Mouse (Mus musculus) hindbrain, embryonic 14.5 days (tissue): Measurements from ENCODE around the gene Farsa. TPM values are rescaled to one million over a fixed set of nuclear protein-coding genes. Genes with fewer than 3 reads are reported as not detected.

Experiments
- ATAC-seq: fragments of 200-750 bp; cut with Nextera tagmentation; 2 replicates; pipeline ENCODE4 v1.8.0; 2017; ENCODE audit warnings: moderate number of reproducible peaks, mild to moderate bottlenecking, moderate TSS enrichment, moderate library complexity; ENCODE audit not compliant: low FRiP score
- DNase-seq: peaks from one replicate; pipeline ENCODE4 v3.0.0-alpha.2; 2015; ENCODE audit warnings: low spot score
- H3K27ac ChIP-seq: fragments of 300-500 bp; sonication (generic); 2 replicates; pipeline ENCODE4 v1.5.1; 2014; ENCODE audit warnings: mild to moderate bottlenecking, moderate library complexity
- H3K27me3 ChIP-seq: fragments of 300-500 bp; sonication (generic); 2 replicates; pipeline ENCODE4 v1.6.1; 2014; ENCODE audit warnings: mild to moderate bottlenecking, low read length, mixed read lengths; ENCODE audit not compliant: control insufficient read depth, insufficient read depth
- H3K36me3 ChIP-seq: fragments of 300-500 bp; sonication (generic); replicated peaks from 2 replicates; pipeline ENCODE4 v1.6.1; 2014; ENCODE audit not compliant: control insufficient read depth, insufficient read depth
- H3K4me1 ChIP-seq: fragments of 300-500 bp; sonication (generic); replicated peaks from 2 replicates; pipeline ENCODE4 v1.6.1; 2014; ENCODE audit warnings: antibody characterized with exemption, low read length, mixed read lengths; ENCODE audit not compliant: control insufficient read depth, insufficient read depth
- H3K4me2 ChIP-seq: fragments of 300-500 bp; sonication (generic); replicated peaks from 2 replicates; pipeline ENCODE4 v1.6.1; 2014; ENCODE audit warnings: mild to moderate bottlenecking, moderate library complexity
- H3K4me3 ChIP-seq: fragments of 300-500 bp; sonication (generic); replicated peaks from 2 replicates; pipeline ENCODE4 v1.5.1; 2014; ENCODE audit warnings: mild to moderate bottlenecking, low read length
- H3K9ac ChIP-seq: fragments of 300-500 bp; sonication (generic); 2 replicates; pipeline ENCODE4 v1.6.1; 2014
- H3K9me3 ChIP-seq: fragments of 300-500 bp; sonication (generic); 2 replicates; pipeline ENCODE4 v1.6.1; 2016; ENCODE audit warnings: low read length; ENCODE audit not compliant: control insufficient read depth
- WGBS: fragments of 180-500 bp; shearing (Covaris S2); extraction: QIAGEN DNeasy Blood & Tissue Kit; methylation state at CpG from one replicate; pipeline ENCODE4 v1.1.7; 2014; 5-methylcytosine and 5-hydroxymethylcytosine counted together
- polyA plus RNA-seq: library from polyadenylated mRNA; unstranded; fragments of >200 nt; fragmentation: Nextera tagmentation; extraction: Ambion mirVana; gene quantifications from 2 replicates; pipeline ENCODE4 v1.2.1, GENCODE M21; 2014

The Farsa gene
- 87.8 and 93.4 TPM in 2 replicates for polyA plus RNA-seq

DNA sequence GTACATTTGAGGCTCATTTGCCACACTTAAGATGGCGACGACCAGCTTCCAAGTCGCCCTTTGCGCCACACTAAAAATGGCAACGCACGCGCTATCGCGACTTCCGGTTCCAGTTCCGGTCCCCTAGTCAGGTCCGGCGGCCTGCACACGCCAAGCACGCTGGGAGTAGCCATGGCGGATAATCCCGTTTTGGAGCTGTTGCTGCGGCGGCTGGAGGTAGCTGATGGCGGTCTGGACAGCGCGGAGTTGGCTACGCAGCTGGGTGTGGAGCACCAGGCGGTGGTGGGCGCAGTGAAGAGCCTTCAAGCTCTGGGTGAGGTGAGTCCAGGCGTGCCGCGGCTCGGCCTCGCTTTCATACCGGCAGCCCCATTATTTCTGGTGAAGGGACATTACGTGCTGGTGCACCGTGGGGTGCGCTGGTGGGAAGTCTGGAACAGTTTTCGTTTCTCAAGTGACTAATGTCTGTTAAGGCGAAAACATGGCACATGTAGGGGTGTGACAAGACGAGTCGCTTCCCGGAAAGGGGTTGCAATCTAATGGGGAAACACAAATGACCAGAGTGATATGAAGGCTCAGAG is at the start of gene Farsa:
Gene Farsa (plus strand): TSS at position 126 of the 578 bp plus-strand sequence.
- H3K4me2 ChIP-seq = peak within 1 kb of the TSS; percentile 75
- peak within 1 kb of the TSS; percentile 76 for H3K4me3 ChIP-seq
- peaks cover 11% of the 10 kb centered on the region for H3K4me1 ChIP-seq
- under 1% methylated on average over 39 of the region's 39 CpGs for WGBS
- H3K27me3 ChIP-seq = no peaks in the 10 kb centered on the region
- peak; percentile 95 for DNase-seq
- H3K9me3 ChIP-seq = no peaks in the 10 kb centered on the region
- H3K36me3 ChIP-seq = peaks cover 30% of the 10 kb centered on the region
- H3K9ac ChIP-seq = peak within 1 kb of the TSS; percentile 80
- peak; percentile 92 for ATAC-seq
- peak within 1 kb of the TSS; percentile 79 for H3K27ac ChIP-seq

DNA sequence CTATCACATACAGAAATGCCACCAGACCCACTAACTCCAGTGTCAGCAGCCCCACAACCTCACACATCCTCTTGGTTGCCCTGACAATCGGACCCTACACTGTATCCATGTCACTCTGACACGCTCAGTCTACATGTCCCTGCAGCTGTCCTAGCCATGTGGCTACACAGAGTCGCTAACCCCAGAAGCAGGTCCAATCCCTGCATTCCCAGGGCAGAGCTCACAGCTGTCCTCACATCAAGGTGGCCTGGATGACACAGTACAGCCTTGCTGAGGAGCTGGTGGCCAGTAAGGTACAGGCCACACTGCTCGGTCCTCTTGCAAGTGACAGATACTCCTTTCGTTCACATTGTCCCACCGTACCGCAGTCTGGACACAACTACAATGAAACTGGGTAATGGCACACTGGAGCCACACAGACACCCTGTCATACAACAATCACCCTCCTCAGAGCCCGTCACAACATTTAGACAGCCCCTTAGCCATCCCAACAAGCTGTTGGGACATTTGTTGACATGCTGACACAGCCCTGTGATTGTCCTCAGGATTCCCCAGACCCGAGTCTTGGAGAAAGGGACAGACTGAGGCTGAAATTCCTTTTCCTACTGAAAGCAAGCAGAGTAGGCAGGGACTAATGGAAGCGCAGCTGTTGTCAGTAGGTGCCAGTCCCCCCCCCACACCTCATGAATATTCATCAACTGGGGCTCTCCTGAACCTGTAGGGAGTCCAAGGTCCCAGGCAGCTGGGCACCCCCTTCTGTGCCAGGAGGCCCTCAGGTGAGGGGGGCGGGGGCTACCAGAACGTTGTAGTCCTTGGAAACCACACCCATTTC is 47.5 kb upstream of the Farsa start:
- peak overlapping the region; percentile 61 for H3K27ac ChIP-seq
- 0 out of 2 replicates have a peak overlapping the region, but pooled peaks have one; percentile 7 for H3K9ac ChIP-seq

DNA sequence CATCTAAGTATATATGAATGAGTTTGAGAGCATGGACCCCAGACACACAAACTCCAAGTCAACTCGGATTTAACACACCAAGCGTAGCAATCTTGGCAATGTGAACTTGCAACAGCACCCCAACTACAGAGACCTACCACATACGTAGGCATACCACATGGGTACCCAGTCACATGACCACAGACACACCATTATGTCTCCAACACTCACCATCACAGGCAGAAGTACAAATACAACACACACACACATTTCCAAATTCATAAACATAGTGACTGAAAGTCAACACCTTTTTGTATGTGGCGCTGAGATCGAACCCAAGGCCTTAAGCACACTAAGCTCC is 46.9 kb upstream of the Farsa start:
- 0 out of 2 replicates have a peak overlapping the region, but pooled peaks have one; percentile 61 for H3K27ac ChIP-seq
- no peak overlapping the region for H3K4me3 ChIP-seq
- H3K9me3 ChIP-seq = no peaks in the 10 kb centered on the region
- H3K36me3 ChIP-seq = no peaks in the 10 kb centered on the region
- DNase-seq (no peak), ATAC-seq (no peak)
- peaks cover 13% of the 10 kb centered on the region for H3K4me1 ChIP-seq
- no peak overlapping the region for H3K9ac ChIP-seq
- H3K27me3 ChIP-seq = peaks cover 24% of the 10 kb centered on the region
- H3K4me2 ChIP-seq = no peak overlapping the region
- WGBS = 76% methylated on average over 5 of the region's 5 CpGs

More for the DNA sequence above, 47.5 kb upstream of the Farsa start:
- WGBS = 41% methylated on average over 12 of the region's 12 CpGs
- no peak for DNase-seq
- Histone ChIP-seq H3K9me3 (no peaks in the 10 kb centered on the region), H3K36me3 (no peaks in the 10 kb centered on the region), H3K27me3 (peaks cover 30% of the 10 kb centered on the region), H3K4me1 (peaks cover 9% of the 10 kb centered on the region), H3K4me2 (no peak overlapping the region), H3K4me3 (no peak overlapping the region)
- ATAC-seq = no peak

DNA sequence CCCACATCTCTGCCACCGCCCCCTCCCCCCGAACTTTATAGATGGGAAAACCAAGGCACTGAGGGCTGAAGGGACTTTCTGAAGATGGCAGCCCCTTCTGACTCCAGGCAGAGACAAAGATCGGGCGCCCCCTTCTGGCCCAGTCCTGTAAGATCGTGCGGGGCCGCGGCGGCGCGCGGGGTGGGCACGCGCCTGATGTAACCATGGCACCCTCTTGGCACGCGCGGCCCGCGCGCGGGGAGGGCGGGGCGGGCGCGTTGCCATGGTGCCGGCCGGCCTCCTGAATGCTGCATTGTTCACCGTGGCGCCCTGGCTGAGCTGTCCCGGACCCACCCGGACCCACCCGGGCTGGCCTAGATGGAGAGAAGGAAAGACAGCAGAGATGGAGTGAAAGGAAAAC is 45.9 kb upstream of the Farsa start:
- DNase-seq = peak; percentile 91
- WGBS = 1% methylated on average over 32 of the region's 32 CpGs
- peak overlapping the region; percentile 26 for H3K4me3 ChIP-seq
- ATAC-seq = peak; percentile 83
- no peaks in the 10 kb centered on the region for H3K36me3 ChIP-seq
- H3K9me3 ChIP-seq = no peaks in the 10 kb centered on the region
- H3K9ac ChIP-seq = peak overlapping the region; percentile 46
- H3K4me1 ChIP-seq = peaks cover 15% of the 10 kb centered on the region
- peak overlapping the region; percentile 54 for H3K4me2 ChIP-seq
- H3K27ac ChIP-seq = peak overlapping the region; percentile 71
- peaks cover 20% of the 10 kb centered on the region for H3K27me3 ChIP-seq

DNA sequence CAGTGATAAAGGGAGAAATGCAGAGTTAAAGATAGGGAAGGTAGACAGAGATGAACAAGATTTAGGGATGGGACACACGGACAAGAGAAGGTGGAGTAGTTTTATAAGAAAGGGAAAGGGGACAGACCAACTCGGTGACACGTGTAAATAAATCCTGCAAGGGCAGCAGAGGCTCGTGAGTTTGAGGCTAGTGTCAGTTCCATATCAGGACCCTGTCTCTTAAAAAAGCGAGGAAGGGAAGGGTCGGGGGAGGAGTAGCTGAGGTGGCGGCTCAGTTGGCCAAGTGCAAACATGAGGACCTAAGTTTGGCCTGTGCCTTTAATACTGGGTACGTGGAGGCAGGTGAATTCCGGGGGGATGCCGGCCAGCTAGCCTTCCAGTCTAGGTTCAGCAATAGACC is 45.5 kb upstream of the Farsa start:
- DNase-seq (no peak), ATAC-seq (no peak)
- WGBS = 12% methylated on average over 10 of the region's 10 CpGs
- Histone ChIP-seq H3K4me2 (peak overlapping the region; percentile 54), H3K27ac (peak overlapping the region; percentile 71), H3K27me3 (peaks cover 20% of the 10 kb centered on the region), H3K4me1 (peaks cover 15% of the 10 kb centered on the region), H3K9me3 (no peaks in the 10 kb centered on the region), H3K9ac (peak overlapping the region; percentile 46), H3K36me3 (no peaks in the 10 kb centered on the region), H3K4me3 (peak overlapping the region; percentile 26)

DNA sequence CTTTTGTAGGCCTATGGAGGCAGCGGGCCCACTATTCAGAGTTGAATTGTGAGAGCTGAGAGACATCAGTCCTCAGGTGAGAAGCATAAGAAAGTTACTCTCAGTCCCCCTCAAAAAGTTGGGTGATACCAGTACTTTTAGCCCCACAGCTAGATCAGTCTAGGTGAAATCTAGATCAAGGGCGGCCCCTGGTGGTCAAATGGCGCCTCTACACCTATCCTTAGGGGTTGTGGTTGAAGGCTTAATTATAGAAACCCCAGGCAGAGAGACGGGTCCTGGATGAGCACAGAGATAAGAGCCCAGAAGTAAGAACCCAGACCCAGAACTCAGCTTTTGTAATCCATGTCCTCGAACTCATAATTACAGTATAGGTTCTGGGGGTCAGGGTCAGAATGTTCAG is 43.7 kb upstream of the Farsa start:
- Histone ChIP-seq H3K9me3 (no peaks in the 10 kb centered on the region), H3K9ac (no peak overlapping the region), H3K27ac (peak overlapping the region; percentile 81; the same call in 1 of the 2 replicates), H3K4me3 (no peak overlapping the region), H3K36me3 (no peaks in the 10 kb centered on the region), H3K27me3 (peaks cover 9% of the 10 kb centered on the region), H3K4me1 (peaks cover 15% of the 10 kb centered on the region), H3K4me2 (no peak overlapping the region)
- 3% methylated on average over 5 of the region's 5 CpGs for WGBS
- DNase-seq (peak; percentile 89), ATAC-seq (no peak)

DNA sequence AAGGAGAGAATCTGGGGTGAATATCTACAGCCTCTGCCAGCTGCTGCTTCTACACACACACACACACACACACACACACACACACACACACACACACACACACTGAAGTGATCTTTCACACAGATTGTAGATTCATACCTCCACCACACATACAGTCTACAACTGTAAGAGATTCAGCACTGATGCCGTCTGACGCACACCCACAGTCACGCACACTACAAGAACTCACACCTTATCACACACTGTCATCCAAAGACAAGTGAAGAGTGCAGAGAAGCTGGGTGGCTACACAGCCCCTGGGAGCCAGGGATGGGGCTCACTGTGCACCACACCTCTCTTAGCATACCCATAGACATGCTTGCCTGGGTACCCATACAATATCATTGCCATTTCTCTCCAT is 43.0 kb upstream of the Farsa start:
- ATAC-seq (no peak), DNase-seq (no peak)
- no peak overlapping the region for H3K4me3 ChIP-seq
- peaks cover 9% of the 10 kb centered on the region for H3K27me3 ChIP-seq
- H3K4me1 ChIP-seq = peaks cover 15% of the 10 kb centered on the region
- H3K36me3 ChIP-seq = no peaks in the 10 kb centered on the region
- H3K4me2 ChIP-seq = no peak overlapping the region
- H3K9me3 ChIP-seq = no peaks in the 10 kb centered on the region
- peak overlapping the region; percentile 81 for H3K27ac ChIP-seq
- H3K9ac ChIP-seq = no peak overlapping the region
- 82% methylated on average over 3 of the region's 3 CpGs for WGBS

DNA sequence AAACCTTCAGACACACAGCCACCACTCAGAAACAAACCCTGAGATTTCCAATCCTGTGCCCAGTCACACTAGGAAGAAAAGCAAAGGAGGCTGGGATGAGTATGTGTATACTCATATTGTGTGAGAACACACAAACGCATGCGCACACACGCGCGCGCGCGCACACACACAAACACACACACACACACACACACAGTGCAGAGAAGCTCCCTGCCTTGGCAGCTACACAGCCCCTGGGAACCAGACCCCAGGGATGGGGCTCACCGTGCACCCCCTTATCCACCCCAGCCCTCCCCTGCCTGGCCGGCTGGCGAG is 42.6 kb upstream of the Farsa start:
- WGBS = 74% methylated on average over 11 of the region's 11 CpGs
- Histone ChIP-seq H3K4me1 (peaks cover 15% of the 10 kb centered on the region), H3K9ac (no peak overlapping the region), H3K4me3 (no peak overlapping the region), H3K4me2 (no peak overlapping the region), H3K9me3 (no peaks in the 10 kb centered on the region), H3K27ac (peak overlapping the region; percentile 81), H3K27me3 (peaks cover 9% of the 10 kb centered on the region), H3K36me3 (no peaks in the 10 kb centered on the region)
- DNase-seq = no peak
- peak; percentile 24 for ATAC-seq

DNA sequence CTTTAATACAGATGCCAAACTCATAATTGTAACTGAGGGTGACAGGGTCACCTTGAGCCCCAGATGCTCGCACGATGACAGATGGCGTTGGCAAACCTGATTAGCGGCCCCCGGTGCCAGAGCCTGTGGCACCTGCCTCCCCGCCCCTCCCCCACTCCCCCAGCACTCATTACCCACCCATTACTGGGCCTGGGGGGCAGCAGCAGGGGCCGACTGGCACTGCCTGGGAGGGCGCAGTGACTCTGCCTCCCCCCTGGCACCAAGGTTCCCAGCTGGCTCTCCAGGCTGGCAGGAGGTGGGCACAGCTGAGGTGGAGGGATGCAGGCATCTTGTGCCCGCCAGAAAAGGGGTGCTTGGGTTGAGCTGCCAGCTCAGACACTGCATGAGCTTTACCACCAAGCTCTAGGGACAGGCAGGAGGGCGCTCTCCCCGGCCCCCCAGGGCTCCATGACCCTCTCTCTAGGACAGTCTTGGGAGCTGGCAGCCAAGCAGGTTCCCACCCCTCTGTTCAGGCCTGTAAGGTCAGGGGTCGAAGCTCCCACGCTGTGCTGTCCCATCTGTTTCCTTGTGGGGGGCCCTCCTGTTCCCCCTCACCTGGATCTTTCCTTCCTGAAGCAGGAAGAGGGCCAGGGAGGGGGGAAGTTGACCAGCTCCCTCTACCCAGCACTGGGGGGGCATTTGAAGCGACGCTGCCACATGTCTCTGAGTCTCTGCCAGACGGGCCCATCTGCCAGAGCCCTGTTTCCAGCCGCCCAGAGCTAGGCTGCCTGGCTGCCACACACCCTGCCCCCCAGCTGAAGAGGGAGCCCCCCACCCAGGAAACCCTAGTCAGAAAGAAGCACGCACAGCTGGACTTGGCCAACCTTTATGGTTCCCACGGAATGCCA is 42.0 kb upstream of the Farsa start:
- H3K27me3 ChIP-seq = peaks cover 9% of the 10 kb centered on the region
- no peaks in the 10 kb centered on the region for H3K9me3 ChIP-seq
- peak; percentile 47 for ATAC-seq
- H3K4me1 ChIP-seq = peaks cover 15% of the 10 kb centered on the region
- H3K9ac ChIP-seq = 0 out of 2 replicates have a peak overlapping the region, but pooled peaks have one; percentile 4
- no peaks in the 10 kb centered on the region for H3K36me3 ChIP-seq
- DNase-seq = peak; percentile 53
- H3K4me3 ChIP-seq = no peak overlapping the region
- H3K27ac ChIP-seq = peak overlapping the region; percentile 81
- WGBS = 22% methylated on average over 19 of the region's 19 CpGs
- H3K4me2 ChIP-seq = 0 out of 2 replicates have a peak overlapping the region, but pooled peaks have one; percentile 5
